Mouse (Mus musculus): ENCODE measurements around the gene Spns3. TPM values are rescaled to one million over a fixed set of nuclear protein-coding genes. Genes with fewer than 3 reads are reported as not detected.

The Spns3 gene
- polyA plus RNA-seq, 1 experiment = not detected

- Histone ChIP-seq H3K4me3 (ENCODE audit: insufficient read depth, poor library complexity, severe bottlenecking) (no peak overlapping the region), H3K79me2 (ENCODE audit: control insufficient read depth, insufficient read depth) (no peaks in the 10 kb centered on the region)
- TF ChIP-seq MYOG (IDR thresholded peaks at IDR 0.05; ENCODE audit: control insufficient read depth, extremely low read depth, insufficient read length) = no peak
Observed at GRCm38 (mm10) chr11:72576111-72576465, 25.8 kb upstream of the Spns3 start.

GRCm38 (mm10) chr11:72573819-72574218, 23.5 kb upstream of the Spns3 start:
- Histone ChIP-seq H3K36me3 (ENCODE audit: control insufficient read depth, insufficient read depth) (no peaks in the 10 kb centered on the region), H3K79me3 (ENCODE audit: low read depth) (no peaks in the 10 kb centered on the region), H3K4me3 (ENCODE audit: insufficient read depth, poor library complexity, severe bottlenecking) (no peak overlapping the region), H3ac (ENCODE audit: control insufficient read depth, insufficient read length, low read depth) (no peak overlapping the region), H3K27me3 (ENCODE audit: control insufficient read depth, insufficient read depth, insufficient read length) (no peaks in the 10 kb centered on the region), H3K79me2 (ENCODE audit: control insufficient read depth, insufficient read depth) (no peaks in the 10 kb centered on the region)
- TF ChIP-seq MYOG (IDR thresholded peaks at IDR 0.05; ENCODE audit: control insufficient read depth, extremely low read depth, insufficient read length) (no peak), FOSL1 (IDR thresholded peaks at IDR 0.05; ENCODE audit: insufficient read depth, low read length, poor library complexity, severe bottlenecking) (no peak), MYOD1 (IDR thresholded peaks at IDR 0.05; ENCODE audit: control insufficient read depth, insufficient read length, low read depth) (no peak), CEBPB (IDR thresholded peaks at IDR 0.05; ENCODE audit: low read depth) (no peak), MAX (IDR thresholded peaks at IDR 0.05) (no peak), USF1 (IDR thresholded peaks at IDR 0.05; ENCODE audit: low read depth) (no peak), CTCF (IDR thresholded peaks at IDR 0.05; ENCODE audit: control insufficient read depth, insufficient read depth, insufficient read length) (no peak)

More at GRCm38 (mm10) chr11:72576111-72576465, 25.8 kb upstream of the Spns3 start:
- H3ac ChIP-seq (ENCODE audit: control insufficient read depth, insufficient read length, low read depth) = no peak overlapping the region
- H3K79me3 ChIP-seq (ENCODE audit: low read depth) = no peaks in the 10 kb centered on the region
- H3K36me3 ChIP-seq (ENCODE audit: control insufficient read depth, insufficient read depth) = no peaks in the 10 kb centered on the region
- H3K27me3 ChIP-seq (ENCODE audit: control insufficient read depth, insufficient read depth, insufficient read length) = no peaks in the 10 kb centered on the region

- H3K27me3 ChIP-seq (ENCODE audit: control insufficient read depth, insufficient read depth, insufficient read length) = no peaks in the 10 kb centered on the region
- H3K79me3 ChIP-seq (ENCODE audit: low read depth) = no peaks in the 10 kb centered on the region
- H3K79me2 ChIP-seq (ENCODE audit: control insufficient read depth, insufficient read depth) = no peaks in the 10 kb centered on the region
- H3K36me3 ChIP-seq (ENCODE audit: control insufficient read depth, insufficient read depth) = no peaks in the 10 kb centered on the region
- TF ChIP-seq CTCF (IDR thresholded peaks at IDR 0.05; ENCODE audit: control insufficient read depth, insufficient read depth, insufficient read length) (peak; percentile 30), FOSL1 (IDR thresholded peaks at IDR 0.05; ENCODE audit: insufficient read depth, low read length, poor library complexity, severe bottlenecking) (no peak)
- peak overlapping the region; percentile 40 for H3ac ChIP-seq (ENCODE audit: control insufficient read depth, insufficient read length, low read depth)
- H3K4me3 ChIP-seq (ENCODE audit: insufficient read depth, poor library complexity, severe bottlenecking) = no peak overlapping the region
Observed at GRCm38 (mm10) chr11:72570319-72570979, 20.1 kb upstream of the Spns3 start.

GRCm38 (mm10) chr11:72569671-72570318, 19.5 kb upstream of the Spns3 start:
- Histone ChIP-seq H3K36me3 (ENCODE audit: control insufficient read depth, insufficient read depth) (no peaks in the 10 kb centered on the region), H3K27me3 (ENCODE audit: control insufficient read depth, insufficient read depth, insufficient read length) (no peaks in the 10 kb centered on the region), H3K79me3 (ENCODE audit: low read depth) (no peaks in the 10 kb centered on the region), H3ac (ENCODE audit: control insufficient read depth, insufficient read length, low read depth) (no peak overlapping the region), H3K79me2 (ENCODE audit: control insufficient read depth, insufficient read depth) (no peaks in the 10 kb centered on the region), H3K4me3 (ENCODE audit: insufficient read depth, poor library complexity, severe bottlenecking) (no peak overlapping the region)
- TF ChIP-seq MAX (IDR thresholded peaks at IDR 0.05) (no peak), MYOD1 (IDR thresholded peaks at IDR 0.05; ENCODE audit: control insufficient read depth, insufficient read length, low read depth) (no peak), CEBPB (IDR thresholded peaks at IDR 0.05; ENCODE audit: low read depth) (no peak), CTCF (IDR thresholded peaks at IDR 0.05; ENCODE audit: control insufficient read depth, insufficient read depth, insufficient read length) (no peak), USF1 (IDR thresholded peaks at IDR 0.05; ENCODE audit: low read depth) (no peak), FOSL1 (IDR thresholded peaks at IDR 0.05; ENCODE audit: insufficient read depth, low read length, poor library complexity, severe bottlenecking) (no peak), MYOG (IDR thresholded peaks at IDR 0.05; ENCODE audit: control insufficient read depth, extremely low read depth, insufficient read length) (no peak)

- TF ChIP-seq MYOG (IDR thresholded peaks at IDR 0.05; ENCODE audit: control insufficient read depth, extremely low read depth, insufficient read length) (no peak), MYOD1 (IDR thresholded peaks at IDR 0.05; ENCODE audit: control insufficient read depth, insufficient read length, low read depth) (no peak)
- H3ac ChIP-seq (ENCODE audit: control insufficient read depth, insufficient read length, low read depth) = no peak overlapping the region
- no peaks in the 10 kb centered on the region for H3K79me2 ChIP-seq (ENCODE audit: control insufficient read depth, insufficient read depth)
- H3K36me3 ChIP-seq (ENCODE audit: control insufficient read depth, insufficient read depth) = no peaks in the 10 kb centered on the region
- H3K27me3 ChIP-seq (ENCODE audit: control insufficient read depth, insufficient read depth, insufficient read length) = no peaks in the 10 kb centered on the region
- H3K79me3 ChIP-seq (ENCODE audit: low read depth) = no peaks in the 10 kb centered on the region
- H3K4me3 ChIP-seq (ENCODE audit: insufficient read depth, poor library complexity, severe bottlenecking) = no peak overlapping the region
Observed at GRCm38 (mm10) chr11:72569051-72569450, 18.7 kb upstream of the Spns3 start.

GRCm38 (mm10) chr11:72566816-72567338, 16.6 kb upstream of the Spns3 start:
- Histone ChIP-seq H3K27me3 (ENCODE audit: control insufficient read depth, insufficient read depth, insufficient read length) (peaks cover 14% of the 10 kb centered on the region), H3ac (ENCODE audit: control insufficient read depth, insufficient read length, low read depth) (no peak overlapping the region), H3K4me3 (ENCODE audit: insufficient read depth, poor library complexity, severe bottlenecking) (no peak overlapping the region), H3K79me3 (ENCODE audit: low read depth) (no peaks in the 10 kb centered on the region), H3K79me2 (ENCODE audit: control insufficient read depth, insufficient read depth) (no peaks in the 10 kb centered on the region), H3K36me3 (ENCODE audit: control insufficient read depth, insufficient read depth) (no peaks in the 10 kb centered on the region)
- TF ChIP-seq MAX (IDR thresholded peaks at IDR 0.05) = no peak
- TF ChIP-seq MYOD1 (IDR thresholded peaks at IDR 0.05; ENCODE audit: control insufficient read depth, insufficient read length, low read depth) = no peak
- TF ChIP-seq MYOG (IDR thresholded peaks at IDR 0.05; ENCODE audit: control insufficient read depth, extremely low read depth, insufficient read length) = no peak
- no peak for TF ChIP-seq FOSL1 (IDR thresholded peaks at IDR 0.05; ENCODE audit: insufficient read depth, low read length, poor library complexity, severe bottlenecking)
- no peak for TF ChIP-seq USF1 (IDR thresholded peaks at IDR 0.05; ENCODE audit: low read depth)
- TF ChIP-seq CTCF (IDR thresholded peaks at IDR 0.05; ENCODE audit: control insufficient read depth, insufficient read depth, insufficient read length) = no peak
- TF ChIP-seq CEBPB (IDR thresholded peaks at IDR 0.05; ENCODE audit: low read depth) = no peak
